Mouse (Mus musculus) ES-Bruce4 (cell line): ENCODE measurements around the gene Aarsd1.
"Not testable (repeated sequence)": the region's sequence is repeated elsewhere in the genome, so short reads cannot be mapped to it uniquely, and the experiment has no call there.

Experiments used
- CTCF ChIP-seq: IDR thresholded peaks from one replicate; pipeline ENCODE4 v1.8.1; 2011; ENCODE audit warnings: low read depth, low read length
- EP300 ChIP-seq: IDR thresholded peaks from 2 replicates; pipeline ENCODE4 v1.6.1; 2011; ENCODE audit warnings: low read depth, low read length; ENCODE audit not compliant: insufficient read depth
- POLR2A ChIP-seq: IDR thresholded peaks from one replicate; pipeline ENCODE4 v1.8.1; 2011; ENCODE audit warnings: low read length; ENCODE audit not compliant: insufficient read depth

- TF ChIP-seq CTCF, EP300, POLR2A: not testable (repeated sequence)
These were observed 49.1 kb upstream of the Aarsd1 start for GRCm38 (mm10) chr11:101466552-101466950.
